Mouse (Mus musculus): ENCODE data around the gene Rtl10.

- TF ChIP-seq CTCF (IDR thresholded peaks at IDR 0.05 in 2 of 3, conservative IDR thresholded peaks at IDR 0.05 in 1 of 3; ENCODE audit: control insufficient read depth in 1 of 3, insufficient read depth in 1 of 3, low read depth in 2 of 3, low read length in 3 of 3, poor library complexity in 1 of 3, severe bottlenecking in 1 of 3) (no peak), HCFC1 (IDR thresholded peaks at IDR 0.05; ENCODE audit: low read depth, low read length) (no peak), EP300 (IDR thresholded peaks at IDR 0.05; ENCODE audit: low read depth in 1 of 2, low read length in 2 of 2) (no peak), TCF12 (IDR thresholded peaks at IDR 0.05; ENCODE audit: low read depth, low read length) (no peak), GATA1 (IDR thresholded peaks at IDR 0.05; ENCODE audit: low read depth, low read length) (no peak), CHD2 (IDR thresholded peaks at IDR 0.05; ENCODE audit: low read length) (no peak), ELF1 (IDR thresholded peaks at IDR 0.05; ENCODE audit: low read depth, low read length) (no peak)
Observed at GRCm38 (mm10) chr16:18507200-18507549, 8.5 kb downstream of the Rtl10 start.
